Mouse (Mus musculus) hindbrain, postnatal 0 days (tissue): ENCODE data around the gene Icam2. TPM values are rescaled to one million over a fixed set of nuclear protein-coding genes. Genes with fewer than 3 reads are reported as not detected.
"Not testable (repeated sequence)": the region's sequence is repeated elsewhere in the genome, so short reads cannot be mapped to it uniquely, and the experiment has no call there.

Source experiments
- ATAC-seq: fragments of 200-750 bp; cut with Nextera tagmentation; 2 replicates; pipeline ENCODE4 v1.8.0; 2017; ENCODE audit warnings: mild to moderate bottlenecking, moderate TSS enrichment, moderate library complexity
- DNase-seq: peaks from one replicate; pipeline ENCODE4 v3.0.0-alpha.2; 2015; ENCODE audit warnings: low spot score
- H3K27ac ChIP-seq: fragments of 300-500 bp; sonication (generic); 2 replicates; pipeline ENCODE4 v1.5.1; 2014; ENCODE audit warnings: mild to moderate bottlenecking
- H3K27me3 ChIP-seq: fragments of 300-500 bp; sonication (generic); 2 replicates; pipeline ENCODE4 v1.6.1; 2014; ENCODE audit warnings: low read length, mixed read lengths; ENCODE audit not compliant: insufficient read depth
- H3K36me3 ChIP-seq: fragments of 300-500 bp; sonication (generic); 2 replicates; pipeline ENCODE4 v1.6.1; 2014; ENCODE audit warnings: low read length, mixed read lengths; ENCODE audit not compliant: insufficient read depth
- H3K4me1 ChIP-seq: fragments of 300-500 bp; sonication (generic); 2 replicates; pipeline ENCODE4 v1.6.1; 2014; ENCODE audit warnings: antibody characterized with exemption, low read length, mixed read lengths; ENCODE audit not compliant: insufficient read depth
- H3K4me2 ChIP-seq: fragments of 300-500 bp; sonication (generic); 2 replicates; pipeline ENCODE4 v1.6.1; 2014; ENCODE audit warnings: low read depth, mild to moderate bottlenecking, low read length, moderate library complexity, mixed read lengths
- H3K4me3 ChIP-seq: fragments of 300-500 bp; sonication (generic); 2 replicates; pipeline ENCODE4 v1.5.1; 2014; ENCODE audit warnings: low read length
- H3K9ac ChIP-seq: fragments of 300-500 bp; sonication (generic); replicated peaks from 2 replicates; pipeline ENCODE4 v1.6.1; 2014; ENCODE audit warnings: mild to moderate bottlenecking, low read length, moderate library complexity, mixed read lengths
- H3K9me3 ChIP-seq: fragments of 300-500 bp; sonication (generic); 2 replicates; pipeline ENCODE4 v1.6.1; 2016; ENCODE audit warnings: low read length, mixed read lengths
- CTCF ChIP-seq: IDR thresholded peaks from 2 replicates; pipeline ENCODE4 v1.5.1; 2016; ENCODE audit warnings: antibody characterized with exemption, control low read depth, low read depth
- WGBS: fragments of 180-500 bp; shearing (Covaris S2); extraction: QIAGEN DNeasy Blood & Tissue Kit; methylation state at CpG from one replicate; pipeline ENCODE4 v1.1.7; 2014; 5-methylcytosine and 5-hydroxymethylcytosine counted together
- polyA plus RNA-seq: library from polyadenylated mRNA; unstranded; fragments of >200 nt; fragmentation: Nextera tagmentation; extraction: Ambion mirVana; gene quantifications from 2 replicates; pipeline ENCODE4 v1.2.1, GENCODE M21; 2015
- total RNA-seq: library from RNA; depleted of rRNA; stranded (reverse); fragments of >200 nt; gene quantifications from 2 replicates; pipeline ENCODE4 v1.2.3, GENCODE M21; 2014

Gene Icam2
- total and polyA plus RNA-seq, 2 experiments from 2014 or later: 8.4 to 11.4 TPM

DNA sequence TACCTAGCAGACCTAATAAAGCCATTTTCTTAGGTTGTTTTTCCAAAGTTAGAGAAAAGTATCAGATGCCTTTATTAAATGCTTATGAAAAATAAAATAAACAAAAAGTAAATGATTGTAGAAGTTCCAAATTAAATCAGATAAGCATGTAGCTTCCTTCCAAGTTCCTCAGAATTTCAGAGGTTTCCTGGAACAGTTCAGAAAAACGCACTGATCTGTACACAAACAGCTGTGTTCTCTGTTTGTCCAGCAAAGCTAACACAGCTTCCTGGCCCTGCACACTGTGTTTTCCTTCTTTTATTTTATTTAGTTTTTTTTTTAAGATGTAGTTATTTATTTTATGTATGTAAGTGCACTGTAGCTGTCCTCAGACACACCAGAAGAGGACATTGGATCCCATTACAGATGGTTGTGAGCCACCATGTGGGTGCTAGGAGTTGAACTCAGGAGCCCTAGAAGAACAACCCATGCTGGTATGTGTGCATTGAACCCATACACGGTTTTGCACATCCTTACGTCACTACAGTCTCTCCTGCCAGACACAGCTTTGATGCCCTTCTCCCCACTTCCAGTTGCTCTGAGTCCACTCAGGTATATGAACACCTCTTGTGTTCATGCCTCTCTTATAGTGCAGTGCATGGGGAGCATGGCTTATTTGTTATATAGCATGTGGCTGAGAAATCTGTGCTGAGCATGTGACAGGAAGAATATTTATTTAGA is 24.9 kb upstream of the Icam2 start:
- no peak overlapping the region for H3K4me3 ChIP-seq
- H3K9ac ChIP-seq: no peak overlapping the region

DNA sequence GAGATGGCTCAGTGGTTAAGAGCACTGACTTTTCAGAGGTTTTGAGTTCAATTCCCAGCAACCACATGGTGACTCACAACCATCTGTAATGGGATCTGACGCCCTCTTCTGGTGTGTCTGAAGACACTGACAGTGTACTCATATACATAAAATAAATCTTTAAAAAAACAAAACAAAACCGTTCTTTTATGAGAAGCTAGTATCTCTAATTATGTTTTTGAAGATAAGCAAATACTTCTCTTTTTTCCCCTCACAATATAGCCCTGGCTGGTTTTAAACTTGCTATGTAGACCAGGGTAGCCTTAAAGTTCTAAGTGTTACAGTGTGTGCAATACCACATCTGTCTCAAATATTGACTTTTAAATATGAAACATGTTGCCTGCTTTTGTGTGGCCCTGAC is 23.3 kb upstream of the Icam2 start:
- Histone ChIP-seq H3K9me3 (no peaks in the 10 kb centered on the region), H3K36me3 (peaks cover 18% of the 10 kb centered on the region), H3K9ac (no peak overlapping the region), H3K4me1 (no peaks in the 10 kb centered on the region), H3K4me3 (no peak overlapping the region), H3K4me2 (no peak overlapping the region), H3K27ac (no peak overlapping the region), H3K27me3 (no peaks in the 10 kb centered on the region)
- 84% methylated on average over 2 of the region's 2 CpGs for WGBS
- no peak for TF ChIP-seq CTCF
- ATAC-seq: no peak
- DNase-seq: no peak

More for the DNA sequence above, 24.9 kb upstream of the Icam2 start:
- Histone ChIP-seq H3K36me3 (peaks cover 11% of the 10 kb centered on the region; the same call in 1 of the 2 replicates), H3K4me1 (no peaks in the 10 kb centered on the region), H3K4me2 (no peak overlapping the region), H3K27me3 (no peaks in the 10 kb centered on the region), H3K9me3 (no peaks in the 10 kb centered on the region), H3K27ac (no peak overlapping the region)
- DNase-seq (no peak), ATAC-seq (no peak)
- TF ChIP-seq CTCF: no peak
- 87% methylated on average over 3 of the region's 3 CpGs for WGBS

DNA sequence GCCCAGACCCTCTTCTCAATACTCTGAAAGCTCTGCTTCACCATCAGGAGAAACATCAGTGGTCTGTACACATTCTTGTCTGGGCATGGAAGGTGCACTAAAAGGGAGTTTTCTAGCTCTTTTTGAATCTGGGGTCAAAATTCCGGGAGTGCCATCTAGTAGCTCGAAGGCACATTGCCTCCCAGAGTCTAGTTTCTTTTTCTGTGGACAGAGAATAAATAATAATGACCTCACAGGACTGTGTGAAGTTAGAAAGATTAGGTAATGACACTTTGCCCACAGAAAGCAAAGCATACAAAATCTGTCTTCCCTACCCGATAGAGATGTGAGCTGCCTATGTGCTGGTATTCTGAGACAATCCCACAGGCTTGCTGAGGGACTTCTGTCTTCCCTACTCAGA is 22.6 kb upstream of the Icam2 start:
- no peak for TF ChIP-seq CTCF
- no peaks in the 10 kb centered on the region for H3K4me1 ChIP-seq
- H3K36me3 ChIP-seq: peaks cover 18% of the 10 kb centered on the region
- ATAC-seq (no peak), DNase-seq (no peak)
- H3K9me3 ChIP-seq: no peaks in the 10 kb centered on the region
- no peaks in the 10 kb centered on the region for H3K27me3 ChIP-seq
- no peak overlapping the region for H3K4me2 ChIP-seq
- no peak overlapping the region for H3K9ac ChIP-seq
- no peak overlapping the region for H3K4me3 ChIP-seq
- no peak overlapping the region for H3K27ac ChIP-seq
- WGBS: 87% methylated on average over 3 of the region's 3 CpGs

DNA sequence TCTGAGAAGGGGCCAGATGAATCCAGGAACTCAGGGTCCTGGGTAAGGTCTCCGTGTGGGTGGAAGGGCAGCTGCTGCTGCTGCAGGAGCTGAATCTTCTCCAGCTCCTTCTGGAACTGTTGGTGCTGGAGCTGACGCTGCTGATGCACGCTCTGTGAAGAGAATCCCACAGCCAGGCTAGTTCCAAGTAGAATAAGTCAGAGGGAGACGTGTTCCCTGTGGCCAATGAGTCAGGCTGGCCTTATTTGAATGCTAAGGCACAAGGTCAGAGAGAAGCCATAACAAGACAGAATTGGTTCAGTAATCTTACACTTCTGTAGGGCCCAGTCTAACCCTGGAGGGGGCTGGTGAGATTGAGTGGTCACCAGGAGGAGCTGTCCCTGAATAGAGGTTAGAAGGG is 22.1 kb upstream of the Icam2 start:
- Histone ChIP-seq H3K36me3 (peaks cover 18% of the 10 kb centered on the region), H3K9ac (no peak overlapping the region), H3K27me3 (no peaks in the 10 kb centered on the region), H3K4me3 (no peak overlapping the region), H3K4me2 (no peak overlapping the region), H3K9me3 (no peaks in the 10 kb centered on the region), H3K4me1 (no peaks in the 10 kb centered on the region), H3K27ac (no peak overlapping the region)
- WGBS: 74% methylated on average over 4 of the region's 4 CpGs
- ATAC-seq (no peak), DNase-seq (no peak)
- TF ChIP-seq CTCF: no peak

DNA sequence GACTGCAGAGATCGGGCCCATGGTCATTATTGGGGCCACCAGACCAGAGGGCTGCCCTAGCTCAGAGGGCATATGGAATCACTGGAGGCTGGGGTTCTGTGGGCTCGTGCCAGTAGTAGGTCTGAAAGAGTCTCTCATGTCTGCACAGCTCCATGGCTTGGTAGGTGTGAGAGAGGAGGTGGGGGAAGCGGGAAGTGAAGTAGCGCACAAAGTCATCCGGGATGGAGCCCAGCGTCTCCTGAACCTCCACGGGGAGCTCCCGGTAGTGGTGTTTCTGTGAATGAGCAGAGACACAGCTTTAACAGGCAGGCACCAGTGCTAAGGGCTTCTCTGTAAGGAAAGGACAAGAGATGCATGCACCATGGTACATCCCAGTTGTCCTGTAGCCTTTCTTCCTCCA is 10.6 kb upstream of the Icam2 start:
- TF ChIP-seq CTCF: no peak
- DNase-seq (no peak), ATAC-seq (no peak)
- no peaks in the 10 kb centered on the region for H3K9me3 ChIP-seq
- no peaks in the 10 kb centered on the region for H3K4me1 ChIP-seq
- peaks cover 38% of the 10 kb centered on the region for H3K36me3 ChIP-seq
- no peak overlapping the region for H3K4me2 ChIP-seq
- 95% methylated on average over 8 of the region's 8 CpGs for WGBS
- H3K27me3 ChIP-seq: no peaks in the 10 kb centered on the region
- H3K9ac ChIP-seq: no peak overlapping the region
- no peak overlapping the region for H3K4me3 ChIP-seq
- no peak overlapping the region for H3K27ac ChIP-seq

DNA sequence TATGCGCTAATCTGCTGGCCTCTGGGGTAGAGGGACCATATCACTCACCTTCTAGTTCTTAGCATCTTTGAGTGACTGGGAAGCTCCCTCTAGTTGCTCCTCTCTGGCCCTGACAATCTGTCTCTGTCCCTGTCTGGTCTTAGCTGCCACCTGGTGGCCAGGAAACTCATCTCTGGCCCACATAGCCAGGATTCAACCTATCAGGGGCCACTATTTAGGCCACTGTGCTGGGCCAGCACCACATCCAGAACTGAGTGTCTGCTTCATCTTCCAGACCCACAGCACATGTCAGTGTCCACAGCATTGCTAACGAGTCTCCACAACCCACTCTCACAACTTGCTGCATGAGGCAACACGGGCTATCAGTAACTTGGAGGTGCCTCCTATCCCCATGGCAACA is 9.8 kb upstream of the Icam2 start:
- no peaks in the 10 kb centered on the region for H3K9me3 ChIP-seq
- H3K4me3 ChIP-seq: no peak overlapping the region
- H3K4me2 ChIP-seq: no peak overlapping the region
- WGBS: 81% methylated on average over 3 of the region's 3 CpGs
- H3K4me1 ChIP-seq: no peaks in the 10 kb centered on the region
- ATAC-seq (no peak), DNase-seq (peak; percentile 20)
- no peak overlapping the region for H3K9ac ChIP-seq
- peaks cover 30% of the 10 kb centered on the region for H3K36me3 ChIP-seq
- peak; percentile 66 for TF ChIP-seq CTCF
- H3K27me3 ChIP-seq: no peaks in the 10 kb centered on the region
- no peak overlapping the region for H3K27ac ChIP-seq

DNA sequence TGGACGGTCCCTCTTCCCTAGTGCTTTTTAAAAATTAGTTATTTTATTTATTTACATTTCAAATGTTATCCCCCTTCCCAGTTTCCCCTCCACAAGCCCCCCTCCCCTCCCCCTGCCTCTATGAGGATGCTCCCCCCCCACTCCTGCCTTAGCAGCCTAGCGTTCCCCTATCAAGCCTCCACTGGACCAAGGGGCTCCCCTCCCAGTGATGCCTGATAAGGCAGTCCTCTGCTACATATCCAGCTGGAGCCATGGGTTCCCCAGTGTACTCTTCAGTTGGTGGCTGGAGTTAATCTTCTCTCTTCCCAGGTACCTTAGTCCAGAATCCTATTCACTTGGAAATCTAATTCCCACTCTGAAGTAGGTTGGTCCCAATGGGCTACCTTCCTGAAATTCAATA is 6.2 kb upstream of the Icam2 start:
- not testable (repeated sequence) for H3K27me3 ChIP-seq, H3K9me3 ChIP-seq, ATAC-seq, H3K4me2 ChIP-seq, H3K4me1 ChIP-seq, H3K4me3 ChIP-seq, H3K27ac ChIP-seq, DNase-seq, H3K9ac ChIP-seq
- 79% methylated on average over 2 of the region's 2 CpGs for WGBS
- H3K36me3 ChIP-seq: peaks cover 14% of the 10 kb centered on the region; the same call in 1 of the 2 replicates
